Mouse (Mus musculus) megakaryocyte, embryonic 14.5 days (primary cell): ENCODE data around the gene Btbd3.

Experiments used
- FLI1 ChIP-seq: IDR thresholded peaks from 2 replicates; pipeline ENCODE4 v1.6.1; 2012; ENCODE audit warnings: low read length, inconsistent platforms, mixed read lengths
- GATA1 ChIP-seq: IDR thresholded peaks from 3 replicates; pipeline ENCODE4 v1.6.1; 2012; ENCODE audit warnings: mixed read lengths, low read length, inconsistent platforms, borderline replicate concordance

GRCm38 (mm10) chr2:138265356-138266005 lies 9.1 kb downstream of the Btbd3 start:
- no peak for TF ChIP-seq FLI1
- no peak for TF ChIP-seq GATA1
